Mouse (Mus musculus): ENCODE measurements around the gene Bicdl1. TPM values are rescaled to one million over a fixed set of nuclear protein-coding genes. Genes with fewer than 3 reads are reported as not detected.

Bicdl1 gene
- 4.9 and 6.2 TPM in 2 replicates for polyA plus RNA-seq (2014; fragmentation: Nextera tagmentation; extraction: Ambion mirVana)

DNA sequence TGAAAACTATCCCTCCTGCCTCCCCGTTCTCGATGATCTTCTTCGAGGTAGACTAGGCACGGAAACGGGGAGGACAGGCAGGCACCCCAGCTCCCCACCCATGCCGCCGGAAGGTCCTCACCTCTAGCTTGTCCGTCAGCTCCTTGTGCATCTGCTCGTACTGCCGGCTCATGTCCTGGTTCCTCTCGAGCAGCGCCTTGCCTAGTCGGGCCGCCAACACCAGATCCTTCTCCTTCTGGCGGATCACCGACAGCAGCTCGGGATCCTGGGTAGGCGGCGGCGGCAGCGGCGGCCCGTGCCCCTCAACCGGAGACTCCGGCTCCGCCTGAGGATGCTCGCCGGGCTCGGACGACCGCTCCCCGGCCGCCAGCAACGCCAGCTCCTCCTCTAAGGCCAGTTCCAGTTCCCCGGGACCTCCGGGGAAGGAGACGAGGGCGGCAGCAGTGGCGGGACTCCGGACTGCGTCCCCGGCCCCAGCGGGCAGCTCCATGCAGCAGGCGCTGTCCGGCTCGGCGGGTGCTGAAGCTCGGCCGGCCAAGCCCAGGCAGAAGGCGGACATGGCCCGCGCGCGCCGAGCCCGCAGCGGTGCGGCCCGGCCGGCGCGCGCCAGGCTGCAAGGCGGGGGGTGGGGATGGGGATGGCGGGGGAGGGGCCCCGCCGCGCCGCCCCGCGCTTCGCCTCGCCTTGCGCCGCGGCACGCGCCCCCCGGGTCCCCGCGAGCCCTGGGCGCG, at the start of gene Bicdl1:
Gene Bicdl1, minus strand, starts transcription at position 621 of the 731 bp plus-strand sequence.
- peak within 1 kb of the TSS; percentile 20; the same call in 1 of the 2 replicates for H3K9ac ChIP-seq (ENCODE audit: low read depth, low read length)
- H3K27ac ChIP-seq (ENCODE audit: low read depth, low read length): peak within 1 kb of the TSS; percentile 52; the same call in 1 of the 2 replicates
- H3K36me3 ChIP-seq (ENCODE audit: control insufficient read depth, insufficient read depth, low read length): no peaks in the 10 kb centered on the region
- peak; percentile 88 for DNase-seq (ENCODE audit: low spot score)
- H3K9me3 ChIP-seq (ENCODE audit: control insufficient read depth, low read length): no peaks in the 10 kb centered on the region
- peaks cover 15% of the 10 kb centered on the region; the same call in 1 of the 2 replicates for H3K4me1 ChIP-seq (replicated peaks; ENCODE audit: control insufficient read depth, insufficient read depth, low read length)
- ATAC-seq (replicated peaks; ENCODE audit: low FRiP score): peak; percentile 38; the same call in 1 of the 2 replicates
- H3K27me3 ChIP-seq (replicated peaks; ENCODE audit: control insufficient read depth, insufficient read depth, low read length): peaks cover 44% of the 10 kb centered on the region
- peak within 1 kb of the TSS; percentile 69 for H3K4me3 ChIP-seq (ENCODE audit: low read depth, low read length)
- under 1% methylated on average over 79 of the region's 83 CpGs for WGBS
- peak within 1 kb of the TSS; percentile 99 for H3K4me2 ChIP-seq

DNA sequence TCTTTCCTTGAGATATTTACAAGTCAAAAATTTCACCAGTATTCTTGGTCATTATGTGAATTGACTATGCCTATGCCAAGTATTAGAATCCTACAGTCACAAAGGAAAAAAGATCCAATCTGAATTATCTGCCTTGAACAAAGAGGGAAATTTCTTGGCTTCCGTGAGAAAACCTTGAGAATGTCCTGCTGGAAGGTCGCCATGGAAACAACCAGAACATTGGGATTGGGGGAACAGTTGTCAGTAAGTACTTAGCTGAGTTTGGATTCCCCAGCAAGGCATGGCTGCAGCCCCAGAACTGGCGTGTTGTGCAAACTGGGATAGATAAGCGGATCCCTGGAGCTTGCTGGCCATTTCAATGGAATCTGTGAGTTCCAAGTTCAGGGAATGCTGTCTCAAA, 45.5 kb upstream of the Bicdl1 start:
- Histone ChIP-seq H3K4me1 (replicated peaks; ENCODE audit: control insufficient read depth, insufficient read depth, low read length) (no peaks in the 10 kb centered on the region), H3K27ac (ENCODE audit: low read depth, low read length) (no peak overlapping the region), H3K9me3 (ENCODE audit: control insufficient read depth, low read length) (no peaks in the 10 kb centered on the region), H3K27me3 (replicated peaks; ENCODE audit: control insufficient read depth, insufficient read depth, low read length) (no peaks in the 10 kb centered on the region), H3K4me2 (no peak overlapping the region), H3K4me3 (ENCODE audit: low read depth, low read length) (no peak overlapping the region), H3K9ac (ENCODE audit: low read depth, low read length) (no peak overlapping the region), H3K36me3 (ENCODE audit: control insufficient read depth, insufficient read depth, low read length) (no peaks in the 10 kb centered on the region)
- no peak for DNase-seq (ENCODE audit: low spot score)
- WGBS: 73% methylated on average over 4 of the region's 4 CpGs
- no peak for ATAC-seq (replicated peaks; ENCODE audit: low FRiP score)

DNA sequence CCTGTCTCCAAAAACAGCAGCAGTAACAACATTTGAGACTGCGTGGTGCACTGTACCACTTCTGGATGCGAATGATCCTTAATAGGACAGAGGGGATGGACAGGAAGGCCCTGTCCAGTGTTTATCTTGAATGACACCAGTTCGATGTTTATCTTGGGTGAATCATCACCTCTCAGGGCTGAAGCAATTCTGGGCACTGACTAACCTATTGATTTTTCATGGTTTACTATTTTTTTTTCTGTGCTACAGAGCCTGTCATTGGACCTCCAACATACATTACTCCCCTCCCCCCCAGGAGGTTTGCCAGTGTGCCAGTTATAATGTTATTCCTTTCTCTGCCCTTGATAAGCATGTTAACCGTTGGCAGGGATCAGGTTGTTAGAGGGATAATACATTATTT, 43.9 kb upstream of the Bicdl1 start:
- ATAC-seq (replicated peaks; ENCODE audit: low FRiP score) (no peak), DNase-seq (ENCODE audit: low spot score) (no peak)
- 67% methylated on average over 4 of the region's 4 CpGs for WGBS
- Histone ChIP-seq H3K9me3 (ENCODE audit: control insufficient read depth, low read length) (no peaks in the 10 kb centered on the region), H3K9ac (ENCODE audit: low read depth, low read length) (no peak overlapping the region), H3K36me3 (ENCODE audit: control insufficient read depth, insufficient read depth, low read length) (no peaks in the 10 kb centered on the region), H3K4me3 (ENCODE audit: low read depth, low read length) (no peak overlapping the region), H3K27me3 (replicated peaks; ENCODE audit: control insufficient read depth, insufficient read depth, low read length) (no peaks in the 10 kb centered on the region), H3K4me2 (peak overlapping the region; percentile 3; the same call in 1 of the 2 replicates), H3K27ac (ENCODE audit: low read depth, low read length) (no peak overlapping the region), H3K4me1 (replicated peaks; ENCODE audit: control insufficient read depth, insufficient read depth, low read length) (no peaks in the 10 kb centered on the region)

DNA sequence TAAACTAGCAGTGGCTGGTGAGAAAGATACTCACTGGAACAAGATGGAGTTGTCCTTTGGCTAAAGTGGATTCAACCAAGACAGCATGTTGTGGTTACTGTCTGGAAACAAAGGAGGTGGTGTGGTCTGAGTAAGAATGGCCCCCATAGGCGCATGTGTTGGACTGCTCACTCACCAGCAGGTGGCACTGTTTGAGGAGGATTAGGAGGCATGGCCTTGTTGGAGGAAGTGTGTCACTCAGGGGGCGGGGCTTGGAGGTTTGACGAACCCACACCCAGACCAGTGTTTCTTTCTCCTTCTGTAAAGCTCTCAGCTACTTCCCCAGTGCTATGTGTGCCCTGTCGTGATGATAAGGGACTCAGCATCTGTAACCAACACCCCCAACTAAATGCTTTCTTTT, 38.6 kb upstream of the Bicdl1 start:
- no peak overlapping the region for H3K4me2 ChIP-seq
- H3K27ac ChIP-seq (ENCODE audit: low read depth, low read length): no peak overlapping the region
- no peaks in the 10 kb centered on the region for H3K36me3 ChIP-seq (ENCODE audit: control insufficient read depth, insufficient read depth, low read length)
- ATAC-seq (replicated peaks; ENCODE audit: low FRiP score) (no peak), DNase-seq (ENCODE audit: low spot score) (no peak)
- no peaks in the 10 kb centered on the region for H3K27me3 ChIP-seq (replicated peaks; ENCODE audit: control insufficient read depth, insufficient read depth, low read length)
- WGBS: 77% methylated on average over 4 of the region's 4 CpGs
- H3K4me3 ChIP-seq (ENCODE audit: low read depth, low read length): no peak overlapping the region
- H3K9ac ChIP-seq (ENCODE audit: low read depth, low read length): no peak overlapping the region
- 0 out of 2 replicates have a peak, but pooled peaks cover 4% of the 10 kb centered on the region for H3K9me3 ChIP-seq (ENCODE audit: control insufficient read depth, low read length)
- H3K4me1 ChIP-seq (replicated peaks; ENCODE audit: control insufficient read depth, insufficient read depth, low read length): no peaks in the 10 kb centered on the region

DNA sequence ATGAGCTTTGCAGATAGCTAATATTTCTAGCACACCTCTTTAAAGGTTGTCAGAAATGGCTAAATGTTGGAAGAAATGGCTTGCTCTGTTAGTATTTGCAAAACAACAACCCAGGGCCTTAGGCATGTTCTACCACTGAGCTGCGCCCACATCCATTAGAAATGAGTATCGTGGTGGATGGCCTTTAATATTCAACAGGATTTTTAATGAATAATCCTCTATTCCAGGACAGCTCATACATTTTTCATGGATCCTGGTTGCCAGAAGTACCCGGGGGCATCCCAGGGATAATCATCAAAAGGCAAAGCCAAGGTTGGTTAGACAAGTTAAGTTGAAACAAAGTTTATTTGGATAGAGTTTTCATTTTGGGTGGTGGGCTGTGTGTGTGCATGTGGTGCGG, 37.7 kb upstream of the Bicdl1 start:
- Histone ChIP-seq H3K9ac (ENCODE audit: low read depth, low read length) (no peak overlapping the region), H3K27ac (ENCODE audit: low read depth, low read length) (no peak overlapping the region), H3K36me3 (ENCODE audit: control insufficient read depth, insufficient read depth, low read length) (no peaks in the 10 kb centered on the region), H3K9me3 (ENCODE audit: control insufficient read depth, low read length) (0 out of 2 replicates have a peak, but pooled peaks cover 4% of the 10 kb centered on the region), H3K4me2 (no peak overlapping the region), H3K4me3 (ENCODE audit: low read depth, low read length) (no peak overlapping the region), H3K4me1 (replicated peaks; ENCODE audit: control insufficient read depth, insufficient read depth, low read length) (no peaks in the 10 kb centered on the region), H3K27me3 (replicated peaks; ENCODE audit: control insufficient read depth, insufficient read depth, low read length) (no peaks in the 10 kb centered on the region)
- WGBS: 85% methylated on average over 4 of the region's 4 CpGs
- ATAC-seq (replicated peaks; ENCODE audit: low FRiP score) (no peak), DNase-seq (ENCODE audit: low spot score) (no peak)

DNA sequence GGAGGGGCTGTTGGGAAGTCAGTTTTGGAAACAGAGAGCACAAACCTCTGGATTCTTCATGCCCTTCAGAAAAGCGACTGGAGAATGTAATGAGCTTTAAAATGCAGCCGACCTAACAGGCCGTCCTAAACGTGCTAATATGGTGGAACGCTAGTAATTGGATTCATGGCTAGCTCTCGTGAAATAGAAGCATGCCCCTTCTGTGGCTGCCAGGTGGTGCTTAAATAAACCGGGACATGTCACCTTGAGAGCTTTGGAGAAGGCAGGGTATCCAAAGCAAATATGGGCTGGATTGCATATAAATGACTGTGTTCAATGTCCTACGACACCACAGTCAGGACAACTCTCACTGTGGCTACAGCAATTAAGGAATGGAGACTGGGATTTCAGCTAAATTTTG, 35.4 kb upstream of the Bicdl1 start:
- no peak for ATAC-seq (replicated peaks; ENCODE audit: low FRiP score)
- H3K27ac ChIP-seq (ENCODE audit: low read depth, low read length): no peak overlapping the region
- WGBS: 78% methylated on average over 8 of the region's 8 CpGs
- no peak for DNase-seq (ENCODE audit: low spot score)
- H3K27me3 ChIP-seq (replicated peaks; ENCODE audit: control insufficient read depth, insufficient read depth, low read length): peaks cover 1% of the 10 kb centered on the region; the same call in 1 of the 2 replicates
- H3K36me3 ChIP-seq (ENCODE audit: control insufficient read depth, insufficient read depth, low read length): no peaks in the 10 kb centered on the region
- 0 out of 2 replicates have a peak, but pooled peaks cover 4% of the 10 kb centered on the region for H3K9me3 ChIP-seq (ENCODE audit: control insufficient read depth, low read length)
- H3K9ac ChIP-seq (ENCODE audit: low read depth, low read length): no peak overlapping the region
- H3K4me3 ChIP-seq (ENCODE audit: low read depth, low read length): no peak overlapping the region
- H3K4me1 ChIP-seq (replicated peaks; ENCODE audit: control insufficient read depth, insufficient read depth, low read length): no peaks in the 10 kb centered on the region
- H3K4me2 ChIP-seq: no peak overlapping the region

DNA sequence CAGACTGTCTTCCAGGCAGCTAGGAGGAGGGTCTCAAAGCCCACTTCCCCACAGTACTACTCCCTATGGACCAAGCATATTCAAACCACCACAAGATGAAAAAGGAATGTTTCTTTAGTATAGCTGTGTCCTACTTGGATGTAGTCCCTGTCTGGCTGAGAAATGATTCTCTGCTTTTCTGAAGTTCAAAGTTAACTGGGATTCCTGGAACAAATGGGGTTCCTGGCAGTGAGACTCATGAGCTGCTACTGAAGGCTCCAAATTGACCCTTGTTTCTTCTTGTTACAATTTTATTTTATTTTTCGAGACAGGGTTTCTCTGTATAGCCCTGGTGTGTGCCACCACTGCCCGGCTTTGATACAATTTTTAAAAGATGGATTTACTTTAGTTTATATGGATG, 32.6 kb upstream of the Bicdl1 start:
- H3K4me1 ChIP-seq (replicated peaks; ENCODE audit: control insufficient read depth, insufficient read depth, low read length): no peaks in the 10 kb centered on the region
- no peaks in the 10 kb centered on the region for H3K36me3 ChIP-seq (ENCODE audit: control insufficient read depth, insufficient read depth, low read length)
- H3K9ac ChIP-seq (ENCODE audit: low read depth, low read length): no peak overlapping the region
- no peak for DNase-seq (ENCODE audit: low spot score)
- H3K4me2 ChIP-seq: no peak overlapping the region
- H3K9me3 ChIP-seq (ENCODE audit: control insufficient read depth, low read length): no peaks in the 10 kb centered on the region
- H3K27me3 ChIP-seq (replicated peaks; ENCODE audit: control insufficient read depth, insufficient read depth, low read length): peaks cover 4% of the 10 kb centered on the region; the same call in 1 of the 2 replicates
- H3K27ac ChIP-seq (ENCODE audit: low read depth, low read length): no peak overlapping the region
- WGBS: 75% methylated on average over 2 of the region's 2 CpGs
- no peak overlapping the region for H3K4me3 ChIP-seq (ENCODE audit: low read depth, low read length)
- ATAC-seq (replicated peaks; ENCODE audit: low FRiP score): no peak

DNA sequence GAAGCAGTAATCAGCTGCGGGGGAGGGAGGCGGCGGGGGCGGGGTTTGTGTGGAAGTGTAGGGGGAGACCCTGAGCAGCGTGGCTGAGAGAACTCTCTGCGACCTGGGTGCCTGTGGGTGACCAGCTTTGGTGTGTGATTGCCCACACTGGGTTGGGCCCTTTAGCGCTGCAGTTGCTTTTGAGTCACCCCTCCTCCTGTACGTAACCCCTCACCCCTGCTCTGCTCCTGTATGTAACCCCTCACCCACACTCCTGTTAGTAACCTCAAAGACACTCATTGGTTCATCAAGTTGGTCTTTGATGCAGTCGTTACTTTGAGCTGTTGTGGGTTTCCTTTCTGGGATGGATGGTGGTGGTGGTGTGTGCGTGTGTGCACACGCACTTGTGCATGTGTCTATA, 29.5 kb upstream of the Bicdl1 start:
- 41% methylated on average over 11 of the region's 11 CpGs for WGBS
- Histone ChIP-seq H3K9ac (ENCODE audit: low read depth, low read length) (no peak overlapping the region), H3K27me3 (replicated peaks; ENCODE audit: control insufficient read depth, insufficient read depth, low read length) (peaks cover 4% of the 10 kb centered on the region; the same call in 1 of the 2 replicates), H3K27ac (ENCODE audit: low read depth, low read length) (no peak overlapping the region), H3K4me3 (ENCODE audit: low read depth, low read length) (no peak overlapping the region), H3K4me1 (replicated peaks; ENCODE audit: control insufficient read depth, insufficient read depth, low read length) (no peaks in the 10 kb centered on the region), H3K4me2 (no peak overlapping the region), H3K36me3 (ENCODE audit: control insufficient read depth, insufficient read depth, low read length) (no peaks in the 10 kb centered on the region), H3K9me3 (ENCODE audit: control insufficient read depth, low read length) (no peaks in the 10 kb centered on the region)
- ATAC-seq (replicated peaks; ENCODE audit: low FRiP score) (no peak), DNase-seq (ENCODE audit: low spot score) (no peak)
